Mouse (Mus musculus) gastrocnemius, postnatal 14 days (tissue): Measurements from ENCODE around the gene Olfr1306. TPM values are rescaled to one million over a fixed set of nuclear protein-coding genes. Genes with fewer than 3 reads are reported as not detected.

ENCODE experiments used
- DNase-seq: peaks from one replicate; pipeline ENCODE4 v3.0.0; 2021; ENCODE audit warnings: mixed read lengths
- intact Hi-C: fragments of 180-260 bp; cut with DNase I; formaldehyde crosslinking; loops from one replicate; pipeline ENCODE4 v1.15.1; 2025; ENCODE audit warnings: low total_unique reads
- long read RNA-seq, 2 experiments: library from polyadenylated mRNA; stranded (forward); transcript quantifications; one replicate each; pipeline ENCODE4 v2.0.0; 2021
- total RNA-seq, 2 experiments: library from RNA; stranded (reverse); gene quantifications; 2 replicates each; pipeline ENCODE4 v1.2.3; 2021

Gene Olfr1306
- not detected for total RNA-seq
- long read RNA-seq, experiment 1, result 0 reads
- long read RNA-seq, experiment 2, result 0 reads

GRCm38 (mm10) chr2:111916171-111916570 is at the start of gene Olfr1306:
TSS of gene Olfr1306 (minus strand) at chr2:111916271.
- no peak for DNase-seq
- intact Hi-C loops, result no loop called here

- intact Hi-C loops, result no loop called here
- DNase-seq, result no peak
Observed at GRCm38 (mm10) chr2:111964844-111965243, 48.8 kb upstream of the Olfr1306 start, which contains the start of gene Olfr1308. TSS of gene Olfr1308 (minus strand) at chr2:111964944.

- no peak for DNase-seq
- intact Hi-C loops, result no loop called here
Observed at GRCm38 (mm10) chr2:111949340-111949739, 33.3 kb upstream of the Olfr1306 start, which contains the start of gene Olfr1307. TSS of gene Olfr1307 (minus strand) at chr2:111949440.

GRCm38 (mm10) chr2:111877049-111877448 is 39.0 kb downstream of the Olfr1306 start, which contains the start of gene Olfr1305:
TSS of gene Olfr1305 (minus strand) at chr2:111877149.
- no peak for DNase-seq
- intact Hi-C loops, result no loop called here

Other genes with a start within 250 kb of the Olfr1306 start
- not detected for gene Olfr1301, start 165.3 kb downstream of the Olfr1306 start, total RNA-seq
- gene Olfr1302, start 138.8 kb downstream of the Olfr1306 start, total RNA-seq, result not detected
- gene Olfr1303, start 95.9 kb downstream of the Olfr1306 start, total RNA-seq, result not detected
- gene Olfr1305, start 39.1 kb downstream of the Olfr1306 start, total RNA-seq, result not detected
- not detected for gene Olfr1307, start 33.2 kb upstream of the Olfr1306 start, total RNA-seq
- gene Olfr1308, start 48.7 kb upstream of the Olfr1306 start, total RNA-seq, result not detected
- not detected for gene Olfr1309, start 74.0 kb upstream of the Olfr1306 start, total RNA-seq
- not detected for gene Olfr1310, start 96.4 kb upstream of the Olfr1306 start, total RNA-seq
- gene Olfr1311, start 108.1 kb upstream of the Olfr1306 start, total RNA-seq, result not detected
- not detected for gene Olfr1312, start 134.0 kb upstream of the Olfr1306 start, total RNA-seq
- not detected for gene Olfr1313, start 161.6 kb upstream of the Olfr1306 start, total RNA-seq
- not detected for gene Olfr1314, start 180.5 kb upstream of the Olfr1306 start, total RNA-seq
- gene Olfr1315-ps1, start 199.2 kb upstream of the Olfr1306 start, total RNA-seq, result not detected
- not detected for gene Olfr1316, start 218.7 kb upstream of the Olfr1306 start, total RNA-seq
- not detected for gene Olfr1317, start 224.1 kb upstream of the Olfr1306 start, total RNA-seq
- gene Olfr1318, start 237.9 kb upstream of the Olfr1306 start, total RNA-seq, result not detected